Mouse (Mus musculus): ENCODE measurements around the gene Rufy3. TPM values are rescaled to one million over a fixed set of nuclear protein-coding genes. Genes with fewer than 3 reads are reported as not detected.

The Rufy3 gene
- 6.3 and 12.8 TPM in 2 replicates for polyA plus RNA-seq (2012; ENCODE audit: low replicate concordance)

GRCm38 (mm10) chr5:88564501-88565147, at the start of gene Rufy3:
Gene Rufy3 (plus strand): TSS chr5:88565040.

GRCm38 (mm10) chr5:88527657-88528056, 37.2 kb upstream of the Rufy3 start, which contains the start of gene Jchain:
Gene Jchain (minus strand): TSS chr5:88527891.

GRCm38 (mm10) chr5:88554086-88554886, 10.6 kb upstream of the Rufy3 start, which contains the start of gene Utp3:
Gene Utp3 (plus strand): TSS chr5:88554462.

GRCm38 (mm10) chr5:88675443-88676387, 110.9 kb downstream of the Rufy3 start, which contains the start of gene Grsf1:
Gene Grsf1 (minus strand): TSS chr5:88676171.

Other genes with a start within 250 kb of the Rufy3 start
- not detected in 2 replicates for gene Prol1, start 247.7 kb upstream of the Rufy3 start, polyA plus RNA-seq (2012; ENCODE audit: low replicate concordance)
- gene Amtn, start 188.9 kb upstream of the Rufy3 start, polyA plus RNA-seq (2012; ENCODE audit: low replicate concordance), result not detected in 2 replicates
- gene Ambn, start 109.0 kb upstream of the Rufy3 start, polyA plus RNA-seq (2012; ENCODE audit: low replicate concordance), result not detected in 2 replicates
- not detected in 2 replicates for gene Enam, start 77.1 kb upstream of the Rufy3 start, polyA plus RNA-seq (2012; ENCODE audit: low replicate concordance)
- gene Jchain, start 37.1 kb upstream of the Rufy3 start, polyA plus RNA-seq (2012; ENCODE audit: low replicate concordance), result 76.1 and 163 TPM in 2 replicates
- gene Utp3, start 10.6 kb upstream of the Rufy3 start, polyA plus RNA-seq (2012; ENCODE audit: low replicate concordance), result 55.5 and 65.1 TPM in 2 replicates
- 17.0 and 46.6 TPM in 2 replicates for gene Grsf1, start 111.1 kb downstream of the Rufy3 start, polyA plus RNA-seq (2012; ENCODE audit: low replicate concordance)
- gene Mob1b, start 155.8 kb downstream of the Rufy3 start, polyA plus RNA-seq (2012; ENCODE audit: low replicate concordance), result 8.2 and 14.6 TPM in 2 replicates
- gene Dck, start 200.0 kb downstream of the Rufy3 start, polyA plus RNA-seq (2012; ENCODE audit: low replicate concordance), result 11.4 and 33.8 TPM in 2 replicates

All from hematopoietic multipotent progenitor cell, adult 10-12 weeks (in vitro differentiated cells).